Mouse (Mus musculus): Measurements from ENCODE around the gene Spg21. TPM values are rescaled to one million over a fixed set of nuclear protein-coding genes. Genes with fewer than 3 reads are reported as not detected.
A peak's percentile ranks its signal among the peaks of the same experiment; 100 is the strongest.

The Spg21 gene
- polyA plus RNA-seq, 1 experiment from 2014 or later, result 34.4 TPM

DNA sequence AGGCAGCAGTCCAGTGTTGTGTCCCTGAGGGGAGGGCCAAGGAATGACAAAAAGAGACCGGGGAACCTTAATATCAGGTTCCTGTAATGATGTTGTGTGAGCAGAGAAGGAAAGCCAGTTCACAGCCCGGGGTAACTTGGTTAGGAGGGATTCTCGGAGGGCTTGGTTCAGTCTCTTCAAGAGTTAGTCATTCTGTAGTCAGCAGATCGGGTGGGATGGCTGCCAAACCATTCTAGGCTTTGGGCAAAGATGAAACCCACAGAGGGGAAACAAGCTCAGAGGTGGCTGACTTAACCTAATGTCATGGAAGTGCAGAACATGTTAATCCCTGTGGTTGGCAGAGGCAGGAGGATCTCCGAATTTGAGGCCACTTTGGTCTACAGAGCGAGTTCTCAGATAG is 3.4 kb downstream of the Spg21 start:
- no peak for DNase-seq

DNA sequence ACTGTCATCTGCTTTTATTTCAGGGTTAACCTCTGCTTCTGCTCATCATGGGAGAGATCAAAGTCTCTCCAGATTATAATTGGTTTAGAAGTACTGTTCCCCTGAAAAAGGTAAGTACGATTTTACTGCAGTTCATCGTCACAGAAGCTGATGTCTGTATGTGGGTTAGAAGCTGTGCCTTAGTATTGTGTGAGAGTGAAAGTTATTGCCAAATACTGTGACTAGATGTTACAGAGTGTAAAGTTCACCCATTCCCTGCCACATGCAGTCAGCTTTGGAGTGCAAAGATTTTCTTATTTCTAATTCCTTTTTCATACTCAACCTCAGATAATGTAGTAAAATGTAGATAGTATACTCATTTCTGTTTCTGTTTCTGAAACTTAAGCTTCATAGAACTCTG is 4.5 kb downstream of the Spg21 start:
- H3K9me3 ChIP-seq (ENCODE audit: low read length), result no peaks in the 10 kb centered on the region
- DNase-seq (no peak), ATAC-seq (peak; percentile 37)
- no peaks in the 10 kb centered on the region for H3K27me3 ChIP-seq (ENCODE audit: insufficient read depth, low read length)
- WGBS (ENCODE audit: insufficient replicate concordance), result 66% methylated on average over 2 of the region's 2 CpGs
- H3K4me3 ChIP-seq (ENCODE audit: low read depth, low read length), result no peak overlapping the region
- H3K9ac ChIP-seq (replicated peaks), result no peak overlapping the region
- H3K4me1 ChIP-seq (ENCODE audit: insufficient read depth), result peaks cover 15% of the 10 kb centered on the region
- peaks cover 14% of the 10 kb centered on the region; the same call in 1 of the 2 replicates for H3K36me3 ChIP-seq (replicated peaks; ENCODE audit: insufficient read depth, low read length)
- no peak overlapping the region for H3K4me2 ChIP-seq (ENCODE audit: low read depth, low read length)
- TF ChIP-seq EP300 (IDR thresholded peaks at IDR 0.05; ENCODE audit: low read depth) (0 out of 2 replicates have a peak, but pooled peaks have one; percentile 25), CTCF (IDR thresholded peaks at IDR 0.05; ENCODE audit: low read depth) (no peak)
- peak overlapping the region; percentile 79 for H3K27ac ChIP-seq (ENCODE audit: low read depth)

More for the DNA sequence above, 3.4 kb downstream of the Spg21 start:
- 75% methylated on average over 6 of the region's 6 CpGs for WGBS (ENCODE audit: insufficient replicate concordance)
- Histone ChIP-seq H3K9me3 (ENCODE audit: low read length) (no peaks in the 10 kb centered on the region), H3K27me3 (ENCODE audit: insufficient read depth, low read length) (no peaks in the 10 kb centered on the region), H3K4me1 (ENCODE audit: insufficient read depth) (peaks cover 15% of the 10 kb centered on the region), H3K4me2 (ENCODE audit: low read depth, low read length) (no peak overlapping the region), H3K9ac (replicated peaks) (no peak overlapping the region), H3K4me3 (ENCODE audit: low read depth, low read length) (no peak overlapping the region), H3K36me3 (replicated peaks; ENCODE audit: insufficient read depth, low read length) (peaks cover 8% of the 10 kb centered on the region; the same call in 1 of the 2 replicates), H3K27ac (ENCODE audit: low read depth) (no peak overlapping the region)
- no peak for ATAC-seq
- no peak for TF ChIP-seq EP300 (IDR thresholded peaks at IDR 0.05; ENCODE audit: low read depth)
- no peak for TF ChIP-seq CTCF (IDR thresholded peaks at IDR 0.05; ENCODE audit: low read depth)

DNA sequence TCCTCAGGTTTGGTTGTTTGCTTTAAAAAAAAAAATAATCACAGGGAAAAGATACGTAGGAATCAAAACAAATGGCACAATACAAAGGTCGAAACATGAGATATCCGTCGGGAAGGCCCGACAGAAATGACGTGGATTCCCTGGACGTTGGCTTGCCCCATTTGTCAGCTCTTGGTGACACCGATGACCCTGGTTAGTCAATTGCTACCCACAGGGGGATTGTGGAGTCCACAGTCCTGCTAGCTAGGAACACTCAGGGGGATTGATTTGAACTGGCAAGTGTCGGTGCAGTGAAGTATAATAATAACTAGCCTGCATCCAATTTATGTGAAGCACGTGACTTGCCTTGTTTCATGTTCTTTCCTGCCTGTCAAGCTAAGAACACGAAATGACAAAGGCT is 6.9 kb downstream of the Spg21 start:
- peaks cover 18% of the 10 kb centered on the region for H3K36me3 ChIP-seq (replicated peaks; ENCODE audit: insufficient read depth, low read length)
- peak; percentile 74 for ATAC-seq

DNA sequence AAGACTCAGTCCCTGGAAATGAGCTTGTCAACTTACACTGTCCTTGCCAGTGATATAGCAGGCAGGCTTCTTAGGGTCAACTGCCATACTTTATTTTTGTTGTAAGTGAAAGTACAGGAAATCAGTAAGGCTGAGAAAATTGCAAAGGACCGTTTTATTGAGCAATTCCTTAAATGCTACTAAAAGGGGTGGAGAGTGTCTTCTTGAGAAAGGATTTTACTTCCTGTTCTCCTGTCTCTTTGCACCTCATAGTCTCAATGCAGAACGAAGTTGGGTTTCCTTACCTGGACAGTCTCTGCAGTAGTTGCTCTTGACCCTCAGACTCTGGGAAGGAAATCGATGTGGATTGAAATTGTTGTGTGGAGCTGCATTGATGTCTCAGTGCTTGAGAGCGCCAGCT is 12.0 kb downstream of the Spg21 start:
- Histone ChIP-seq H3K27me3 (ENCODE audit: insufficient read depth, low read length) (no peaks in the 10 kb centered on the region), H3K27ac (ENCODE audit: low read depth) (no peak overlapping the region), H3K36me3 (replicated peaks; ENCODE audit: insufficient read depth, low read length) (peaks cover 39% of the 10 kb centered on the region), H3K4me1 (ENCODE audit: insufficient read depth) (no peaks in the 10 kb centered on the region), H3K4me3 (ENCODE audit: low read depth, low read length) (no peak overlapping the region), H3K9me3 (ENCODE audit: low read length) (no peaks in the 10 kb centered on the region), H3K4me2 (ENCODE audit: low read depth, low read length) (no peak overlapping the region), H3K9ac (replicated peaks) (no peak overlapping the region)
- no peak for DNase-seq
- no peak for ATAC-seq
- TF ChIP-seq CTCF (IDR thresholded peaks at IDR 0.05; ENCODE audit: low read depth), result no peak
- no peak for TF ChIP-seq EP300 (IDR thresholded peaks at IDR 0.05; ENCODE audit: low read depth)
- WGBS (ENCODE audit: insufficient replicate concordance), result 66% methylated on average over 4 of the region's 4 CpGs

More for the DNA sequence above, 6.9 kb downstream of the Spg21 start:
- Histone ChIP-seq H3K9ac (replicated peaks) (no peak overlapping the region), H3K4me1 (ENCODE audit: insufficient read depth) (peaks cover 6% of the 10 kb centered on the region; the same call in 1 of the 2 replicates), H3K9me3 (ENCODE audit: low read length) (no peaks in the 10 kb centered on the region), H3K4me3 (ENCODE audit: low read depth, low read length) (no peak overlapping the region), H3K27me3 (ENCODE audit: insufficient read depth, low read length) (no peaks in the 10 kb centered on the region), H3K4me2 (ENCODE audit: low read depth, low read length) (no peak overlapping the region; the same call in 1 of the 2 replicates), H3K27ac (ENCODE audit: low read depth) (peak overlapping the region; percentile 59)
- TF ChIP-seq EP300 (IDR thresholded peaks at IDR 0.05; ENCODE audit: low read depth) (no peak), CTCF (IDR thresholded peaks at IDR 0.05; ENCODE audit: low read depth) (no peak)
- DNase-seq, result peak; percentile 30
- WGBS (ENCODE audit: insufficient replicate concordance), result 62% methylated on average over 11 of the region's 11 CpGs

DNA sequence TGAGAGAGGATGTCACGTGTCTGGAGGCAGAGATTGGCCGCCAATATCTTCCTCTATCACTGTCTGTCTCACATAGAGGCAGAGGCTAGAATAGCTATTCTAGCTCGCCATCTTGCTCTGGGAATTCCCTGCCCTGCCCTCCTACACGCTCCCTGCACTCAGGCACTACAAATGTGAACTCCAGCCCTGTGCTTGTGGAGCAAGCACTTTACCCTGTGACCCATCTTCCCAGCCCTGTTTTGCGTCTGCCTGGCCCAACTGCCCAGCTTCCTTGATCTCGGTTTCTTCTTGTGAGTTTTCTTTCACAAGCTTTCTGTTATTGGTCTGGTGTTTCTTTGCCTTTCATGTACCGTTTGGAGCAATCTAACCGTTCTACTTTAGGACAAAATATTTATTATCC is 18.4 kb downstream of the Spg21 start:
- Histone ChIP-seq H3K4me2 (ENCODE audit: low read depth, low read length) (no peak overlapping the region), H3K4me3 (ENCODE audit: low read depth, low read length) (no peak overlapping the region), H3K27ac (ENCODE audit: low read depth) (peak overlapping the region; percentile 50), H3K4me1 (ENCODE audit: insufficient read depth) (no peaks in the 10 kb centered on the region; the same call in 1 of the 2 replicates), H3K36me3 (replicated peaks; ENCODE audit: insufficient read depth, low read length) (peaks cover 52% of the 10 kb centered on the region), H3K9ac (replicated peaks) (no peak overlapping the region), H3K9me3 (ENCODE audit: low read length) (no peaks in the 10 kb centered on the region), H3K27me3 (ENCODE audit: insufficient read depth, low read length) (no peaks in the 10 kb centered on the region)
- no peak for DNase-seq
- ATAC-seq, result peak; percentile 52; the same call in 1 of the 2 replicates
- 76% methylated on average over 8 of the region's 8 CpGs for WGBS (ENCODE audit: insufficient replicate concordance)
- no peak for TF ChIP-seq EP300 (IDR thresholded peaks at IDR 0.05; ENCODE audit: low read depth)
- TF ChIP-seq CTCF (IDR thresholded peaks at IDR 0.05; ENCODE audit: low read depth), result no peak

DNA sequence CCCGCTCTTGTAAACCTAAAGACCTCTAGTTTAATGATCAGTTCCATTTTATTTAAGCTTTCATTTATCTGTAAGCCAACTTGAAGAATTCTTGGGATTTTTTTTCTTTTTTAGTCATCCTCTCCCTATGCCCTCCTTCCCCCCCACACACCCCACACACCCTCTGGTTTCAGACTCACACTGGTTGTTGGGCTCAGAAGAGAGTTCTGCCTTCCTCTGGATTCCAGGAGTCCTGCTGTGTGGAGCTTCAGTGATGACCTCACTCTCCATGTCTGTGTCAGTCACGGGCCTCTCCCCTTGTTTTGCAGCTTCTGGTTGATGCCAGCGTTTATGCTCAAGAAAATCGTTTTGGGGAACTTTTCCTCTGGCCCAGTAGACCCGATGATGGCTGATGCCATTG is 19.3 kb downstream of the Spg21 start:
- no peak overlapping the region for H3K4me3 ChIP-seq (ENCODE audit: low read depth, low read length)
- H3K36me3 ChIP-seq (replicated peaks; ENCODE audit: insufficient read depth, low read length), result peaks cover 55% of the 10 kb centered on the region
- no peak overlapping the region for H3K9ac ChIP-seq (replicated peaks)
- H3K27me3 ChIP-seq (ENCODE audit: insufficient read depth, low read length), result no peaks in the 10 kb centered on the region
- WGBS (ENCODE audit: insufficient replicate concordance), result 75% methylated on average over 5 of the region's 5 CpGs
- TF ChIP-seq CTCF (IDR thresholded peaks at IDR 0.05; ENCODE audit: low read depth) (no peak), EP300 (IDR thresholded peaks at IDR 0.05; ENCODE audit: low read depth) (no peak)
- H3K4me2 ChIP-seq (ENCODE audit: low read depth, low read length), result no peak overlapping the region
- H3K4me1 ChIP-seq (ENCODE audit: insufficient read depth), result no peaks in the 10 kb centered on the region; the same call in 1 of the 2 replicates
- H3K27ac ChIP-seq (ENCODE audit: low read depth), result peak overlapping the region; percentile 39; the same call in 1 of the 2 replicates
- peak; percentile 76 for ATAC-seq
- H3K9me3 ChIP-seq (ENCODE audit: low read length), result no peaks in the 10 kb centered on the region
- DNase-seq, result no peak
